8 mouse cellular contexts compared by ENCODE assay signal in genomic region chr2:30440701-30441517, GRCm38 (mm10). TPM values are rescaled to one million over a fixed set of nuclear protein-coding genes. Genes with fewer than 3 reads are reported as not detected.
DNase-seq lines count a peak whose midpoint lies in the region; ATAC-seq and TF ChIP-seq lines count a peak whose summit lies in the region.

No protein-coding gene starts in this region.

- no peaks in the 10 kb centered on the region for H3K9me3 ChIP-seq in embryonic facial prominence, embryonic 14.5 days (ENCODE audit: control insufficient read depth, low read length)
- no peaks in the 10 kb centered on the region for H3K9me3 ChIP-seq in heart, embryonic 10.5 days
- no peaks in the 10 kb centered on the region for H3K9me3 ChIP-seq in midbrain, postnatal 0 days (ENCODE audit: low read length)

- ATAC-seq in embryonic facial prominence, embryonic 14.5 days (ENCODE audit: low read depth): peak; percentile 63
- peak; percentile 45; the same call in 1 of the 2 replicates for ATAC-seq in midbrain, postnatal 0 days (ENCODE audit: low FRiP score)

- DNase-seq in adrenal gland, postnatal 36 days: peak; percentile 76 to 82
- DNase-seq in embryonic facial prominence, embryonic 14.5 days (ENCODE audit: low spot score): peak; percentile 95
- no peak for DNase-seq in heart, embryonic 10.5 days (ENCODE audit: low spot score)
- peak; percentile 93 for DNase-seq in kidney, adult 9 months
- peak; percentile 60 for DNase-seq in liver
- DNase-seq in midbrain, postnatal 0 days (ENCODE audit: low spot score): peak; percentile 93
- peak; percentile 94 for DNase-seq in splenic B cell, adult 2 months (ENCODE audit: low read depth, low spot score)

- peaks cover 34% of the 10 kb centered on the region for H3K79me2 ChIP-seq in C2C12 (ENCODE audit: control insufficient read depth, insufficient read depth)

- H3ac ChIP-seq in C2C12 (ENCODE audit: control insufficient read depth, insufficient read length, low read depth): peak overlapping the region; percentile 51

- peak overlapping the region; percentile 59 for H3K4me2 ChIP-seq in embryonic facial prominence, embryonic 14.5 days (ENCODE audit: low read depth, low read length)
- peak overlapping the region; percentile 4; the same call in 1 of the 2 replicates for H3K4me2 ChIP-seq in midbrain, postnatal 0 days (ENCODE audit: low read depth, low read length, poor library complexity, severe bottlenecking)

- H3K9ac ChIP-seq in embryonic facial prominence, embryonic 14.5 days (ENCODE audit: low read depth, low read length): peak overlapping the region; percentile 56
- H3K9ac ChIP-seq in midbrain, postnatal 0 days (replicated peaks; ENCODE audit: low read length, poor library complexity, severe bottlenecking): peak overlapping the region; percentile 25; the same call in 1 of the 2 replicates

- peak; percentile 12 for TF ChIP-seq CTCF in C2C12 (IDR thresholded peaks at IDR 0.05; ENCODE audit: control insufficient read depth, insufficient read depth, insufficient read length)
- TF ChIP-seq CTCF in midbrain, postnatal 0 days (IDR thresholded peaks at IDR 0.05): peak; percentile 86

- 9% methylated on average over 12 of the region's 12 CpGs for WGBS in embryonic facial prominence, embryonic 14.5 days
- 11% methylated on average over 12 of the region's 12 CpGs for WGBS in heart, embryonic 10.5 days
- WGBS in midbrain, postnatal 0 days: 17% methylated on average over 12 of the region's 12 CpGs

- H3K4me3 ChIP-seq in C2C12 (ENCODE audit: insufficient read depth, poor library complexity, severe bottlenecking): no peak overlapping the region
- peak overlapping the region; percentile 26 for H3K4me3 ChIP-seq in embryonic facial prominence, embryonic 14.5 days (ENCODE audit: low read depth, low read length)
- peak overlapping the region; percentile 53 for H3K4me3 ChIP-seq in heart, embryonic 10.5 days
- H3K4me3 ChIP-seq in midbrain, postnatal 0 days (ENCODE audit: low read depth, low read length): no peak overlapping the region

- H3K36me3 ChIP-seq in C2C12 (ENCODE audit: control insufficient read depth, insufficient read depth): peaks cover 70% of the 10 kb centered on the region
- peaks cover 61% of the 10 kb centered on the region for H3K36me3 ChIP-seq in embryonic facial prominence, embryonic 14.5 days (ENCODE audit: control insufficient read depth, insufficient read depth, low read length)
- peaks cover 60% of the 10 kb centered on the region for H3K36me3 ChIP-seq in heart, embryonic 10.5 days
- H3K36me3 ChIP-seq in midbrain, postnatal 0 days (ENCODE audit: insufficient read depth, low read length): peaks cover 41% of the 10 kb centered on the region
- peaks cover 5% of the 10 kb centered on the region for H3K36me3 ChIP-seq in splenic B cell, adult 2 months (ENCODE audit: control insufficient read depth, insufficient read depth, low read length, poor library complexity, severe bottlenecking)

- H3K79me3 ChIP-seq in C2C12 (ENCODE audit: low read depth): peaks cover 8% of the 10 kb centered on the region

- peak overlapping the region; percentile 99 for H3K27ac ChIP-seq in embryonic facial prominence, embryonic 14.5 days (replicated peaks; ENCODE audit: low read depth, low read length)
- H3K27ac ChIP-seq in heart, embryonic 10.5 days: peak overlapping the region; percentile 93
- H3K27ac ChIP-seq in midbrain, postnatal 0 days (ENCODE audit: low read depth, low read length): peak overlapping the region; percentile 78

- peaks cover 57% of the 10 kb centered on the region for H3K4me1 ChIP-seq in embryonic facial prominence, embryonic 14.5 days (ENCODE audit: control insufficient read depth, insufficient read depth, low read length)
- peaks cover 66% of the 10 kb centered on the region for H3K4me1 ChIP-seq in heart, embryonic 10.5 days
- H3K4me1 ChIP-seq in midbrain, postnatal 0 days (ENCODE audit: insufficient read depth, low read length): peaks cover 15% of the 10 kb centered on the region; the same call in 1 of the 2 replicates

- no peaks in the 10 kb centered on the region for H3K27me3 ChIP-seq in C2C12 (ENCODE audit: control insufficient read depth, insufficient read depth, insufficient read length)
- no peaks in the 10 kb centered on the region for H3K27me3 ChIP-seq in embryonic facial prominence, embryonic 14.5 days (replicated peaks; ENCODE audit: control insufficient read depth, insufficient read depth, low read length)
- H3K27me3 ChIP-seq in heart, embryonic 10.5 days (ENCODE audit: insufficient read depth, poor library complexity, severe bottlenecking): no peaks in the 10 kb centered on the region
- no peaks in the 10 kb centered on the region for H3K27me3 ChIP-seq in midbrain, postnatal 0 days (ENCODE audit: insufficient read depth, low read length)
- H3K27me3 ChIP-seq in splenic B cell, adult 2 months (ENCODE audit: control insufficient read depth, insufficient read depth, low read length, poor library complexity, severe bottlenecking): no peaks in the 10 kb centered on the region

TF ChIP-seq in C2C12, 6 proteins besides CTCF, POLR2A, EP300 and RAD21:
- peak; percentile 13 for TF ChIP-seq MAX (IDR thresholded peaks at IDR 0.05)
- TF ChIP-seq USF1 (IDR thresholded peaks at IDR 0.05; ENCODE audit: low read depth): no peak
- TF ChIP-seq FOSL1 (IDR thresholded peaks at IDR 0.05; ENCODE audit: insufficient read depth, low read length, poor library complexity, severe bottlenecking): no peak
- TF ChIP-seq MYOG (IDR thresholded peaks at IDR 0.05; ENCODE audit: control insufficient read depth, extremely low read depth, insufficient read length): no peak
- no peak for TF ChIP-seq MYOD1 (IDR thresholded peaks at IDR 0.05; ENCODE audit: control insufficient read depth, insufficient read length, low read depth)
- TF ChIP-seq CEBPB (IDR thresholded peaks at IDR 0.05; ENCODE audit: low read depth): no peak
TF ChIP-seq in C2C12: peak in this region for 1.

RNA-seq across cellular contexts. Expression of gene Ptpa, which starts 25.1 kb away (rescaled TPM):
- polyA plus RNA-seq in C2C12 (2012; fragmentation: generic; extraction: Trizol): 213 TPM
- 100 to 1,000 TPM; 123 to 143 TPM for total RNA-seq in adrenal gland, postnatal 36 days (2021)
- 70.2 and 77.1 TPM in 2 replicates for polyA plus RNA-seq in embryonic facial prominence, embryonic 14.5 days (2014; fragmentation: Nextera tagmentation; extraction: Ambion mirVana)
- polyA plus RNA-seq in heart, embryonic 10.5 days (2016; fragmentation: Nextera tagmentation; extraction: Ambion mirVana): 129 and 140 TPM in 2 replicates
- 139 and 147 TPM in 2 replicates for total RNA-seq in midbrain, postnatal 0 days (2014; rRNA removed)
- polyA plus RNA-seq in midbrain, postnatal 0 days (2015; fragmentation: Nextera tagmentation; extraction: Ambion mirVana): 138 and 141 TPM in 2 replicates

RNA-seq across cellular contexts. Expression of gene Crat, which starts 25.3 kb away (rescaled TPM):
- polyA plus RNA-seq in C2C12 (2012; fragmentation: generic; extraction: Trizol): 22.5 TPM
- total RNA-seq in adrenal gland, postnatal 36 days (2021): 100 to 1,000 TPM; 124 to 168 TPM
- polyA plus RNA-seq in embryonic facial prominence, embryonic 14.5 days (2014; fragmentation: Nextera tagmentation; extraction: Ambion mirVana): 43.5 and 46.9 TPM in 2 replicates
- polyA plus RNA-seq in heart, embryonic 10.5 days (2016; fragmentation: Nextera tagmentation; extraction: Ambion mirVana): 36.1 and 55.2 TPM in 2 replicates
- 32.6 and 38.0 TPM in 2 replicates for total RNA-seq in midbrain, postnatal 0 days (2014; rRNA removed)
- polyA plus RNA-seq in midbrain, postnatal 0 days (2015; fragmentation: Nextera tagmentation; extraction: Ambion mirVana): 24.9 and 27.4 TPM in 2 replicates

RNA-seq across cellular contexts. Expression of gene Ier5l, which starts 33.1 kb away (rescaled TPM):
- polyA plus RNA-seq in C2C12 (2012; fragmentation: generic; extraction: Trizol): 61.4 TPM
- total RNA-seq in adrenal gland, postnatal 36 days (2021): 1 to 10 TPM; 3.3 to 4.5 TPM
- 3.4 TPM in 2 replicates for polyA plus RNA-seq in embryonic facial prominence, embryonic 14.5 days (2014; fragmentation: Nextera tagmentation; extraction: Ambion mirVana)
- polyA plus RNA-seq in heart, embryonic 10.5 days (2016; fragmentation: Nextera tagmentation; extraction: Ambion mirVana): 1.00 and 2.2 TPM in 2 replicates
- 23.6 and 28.2 TPM in 2 replicates for total RNA-seq in midbrain, postnatal 0 days (2014; rRNA removed)
- 2.6 and 3.2 TPM in 2 replicates for polyA plus RNA-seq in midbrain, postnatal 0 days (2015; fragmentation: Nextera tagmentation; extraction: Ambion mirVana)

RNA-seq across cellular contexts. Expression of gene Dolpp1, which starts 48.9 kb away (rescaled TPM):
- 19.4 TPM for polyA plus RNA-seq in C2C12 (2012; fragmentation: generic; extraction: Trizol)
- total RNA-seq in adrenal gland, postnatal 36 days (2021): 10 to 100 TPM; 18.2 to 18.7 TPM
- polyA plus RNA-seq in embryonic facial prominence, embryonic 14.5 days (2014; fragmentation: Nextera tagmentation; extraction: Ambion mirVana): 28.5 and 29.0 TPM in 2 replicates
- 29.9 and 36.1 TPM in 2 replicates for polyA plus RNA-seq in heart, embryonic 10.5 days (2016; fragmentation: Nextera tagmentation; extraction: Ambion mirVana)
- 96.2 and 103 TPM in 2 replicates for total RNA-seq in midbrain, postnatal 0 days (2014; rRNA removed)
- polyA plus RNA-seq in midbrain, postnatal 0 days (2015; fragmentation: Nextera tagmentation; extraction: Ambion mirVana): 56.6 and 59.7 TPM in 2 replicates

Comparison
In these comparisons a context has a peak if more than half of its experiments do, and no peak if none do; other contexts are left out.
1. H3K4me3 ChIP-seq: peak in embryonic facial prominence, embryonic 14.5 days (single experiment) and heart, embryonic 10.5 days (single experiment); none in C2C12 (single experiment) and midbrain, postnatal 0 days (single experiment).
2. RNA of gene Ier5l, which starts 33.1 kb away (polyA plus RNA-seq): 61.4 TPM in C2C12 (single experiment); 3.4 TPM in embryonic facial prominence, embryonic 14.5 days, 2.6 to 3.2 TPM in midbrain, postnatal 0 days and 1.00 to 2.2 TPM in heart, embryonic 10.5 days; every median in the first group is over 10 times any median in the second.
3. Peak in every context shown above with its lines, with median percentiles within 50 percentile points of each other: H3K27ac ChIP-seq.